Mouse (Mus musculus) hindbrain, embryonic 11.5 days (tissue): ENCODE results near the gene Il34. TPM values are rescaled to one million over a fixed set of nuclear protein-coding genes. Genes with fewer than 3 reads are reported as not detected.

ENCODE experiments used
- ATAC-seq: fragments of 200-750 bp; cut with Nextera tagmentation; 2 replicates; pipeline ENCODE4 v1.8.0; 2017; ENCODE audit warnings: mild to moderate bottlenecking, moderate TSS enrichment, moderate library complexity; ENCODE audit not compliant: low FRiP score
- DNase-seq: peaks from one replicate; pipeline ENCODE4 v3.0.0-alpha.2; 2015; ENCODE audit warnings: low spot score
- H3K27ac ChIP-seq: fragments of 300-500 bp; sonication (generic); 2 replicates; pipeline ENCODE4 v1.5.1; 2014; ENCODE audit warnings: mild to moderate bottlenecking, low read depth, low read length
- H3K27me3 ChIP-seq: fragments of 300-500 bp; sonication (generic); 2 replicates; pipeline ENCODE4 v1.6.1; 2014; ENCODE audit warnings: mild to moderate bottlenecking, low read length, moderate library complexity, mixed read lengths; ENCODE audit not compliant: control insufficient read depth, insufficient read depth
- H3K36me3 ChIP-seq: fragments of 300-500 bp; sonication (generic); 2 replicates; pipeline ENCODE4 v1.6.1; 2014; ENCODE audit warnings: mild to moderate bottlenecking, low read length, moderate library complexity, mixed read lengths; ENCODE audit not compliant: control insufficient read depth, insufficient read depth
- H3K4me1 ChIP-seq: fragments of 300-500 bp; sonication (generic); replicated peaks from 2 replicates; pipeline ENCODE4 v1.6.1; 2014; ENCODE audit warnings: low read length, mixed read lengths; ENCODE audit not compliant: control insufficient read depth, insufficient read depth
- H3K4me2 ChIP-seq: fragments of 300-500 bp; sonication (generic); replicated peaks from 2 replicates; pipeline ENCODE4 v1.6.1; 2014; ENCODE audit warnings: mild to moderate bottlenecking, low read depth, low read length
- H3K4me3 ChIP-seq: fragments of 300-500 bp; sonication (generic); 2 replicates; pipeline ENCODE4 v1.5.1; 2014; ENCODE audit warnings: low read depth, low read length
- H3K9ac ChIP-seq: fragments of 300-500 bp; sonication (generic); 2 replicates; pipeline ENCODE4 v1.6.1; 2014; ENCODE audit warnings: low read depth, low read length
- H3K9me3 ChIP-seq: fragments of 300-500 bp; sonication (generic); 2 replicates; pipeline ENCODE4 v1.6.1; 2016; ENCODE audit warnings: low read length; ENCODE audit not compliant: control insufficient read depth
- WGBS: fragments of 180-500 bp; shearing (Covaris S2); extraction: QIAGEN DNeasy Blood & Tissue Kit; methylation state at CpG from one replicate; pipeline ENCODE4 v1.1.7; 2014; 5-methylcytosine and 5-hydroxymethylcytosine counted together
- polyA plus RNA-seq: library from polyadenylated mRNA; unstranded; fragments of >200 nt; fragmentation: Nextera tagmentation; extraction: Ambion mirVana; gene quantifications from 2 replicates; pipeline ENCODE4 v1.2.1, GENCODE M21; 2014

The Il34 gene
- polyA plus RNA-seq, 1 experiment from 2014 or later, result 0.19 TPM

DNA sequence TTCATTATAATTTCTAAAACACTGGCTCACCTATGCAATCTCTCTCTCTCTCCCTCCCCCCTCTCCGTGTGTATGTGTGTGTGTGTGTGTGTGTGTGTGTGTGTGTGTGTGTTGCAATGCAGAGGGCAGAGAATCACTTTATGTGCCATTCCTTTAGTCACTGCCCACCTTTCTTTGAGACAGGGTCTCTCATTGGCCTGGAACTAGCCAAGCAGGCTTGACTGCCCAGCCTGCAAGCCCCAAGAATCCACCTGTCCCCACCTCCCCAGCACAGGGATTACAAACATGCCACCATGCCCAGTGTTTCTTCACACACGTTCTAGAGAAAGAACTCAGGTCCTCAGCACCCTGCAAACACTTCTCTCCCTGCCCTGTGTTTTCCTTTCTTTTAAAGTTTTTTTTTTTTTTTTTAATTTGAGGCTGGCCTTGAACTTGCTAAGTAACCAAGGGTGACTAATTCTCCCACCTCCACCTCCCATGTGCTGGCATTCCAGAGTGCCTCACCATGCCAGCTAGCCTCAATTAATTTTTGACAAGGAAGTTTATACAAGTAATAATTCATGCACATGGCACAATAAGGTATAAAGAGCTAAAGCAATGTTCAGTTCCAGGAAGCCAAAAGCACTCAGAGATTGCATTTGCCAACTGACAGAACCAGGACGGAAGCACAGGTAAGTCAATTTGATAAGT, 754 bp downstream of the Il34 start:
- ATAC-seq (no peak), DNase-seq (no peak)
- Histone ChIP-seq H3K4me3 (no peak overlapping the region), H3K9me3 (no peaks in the 10 kb centered on the region), H3K27me3 (no peaks in the 10 kb centered on the region), H3K27ac (no peak overlapping the region), H3K36me3 (0 out of 2 replicates have a peak, but pooled peaks cover 5% of the 10 kb centered on the region), H3K4me1 (no peaks in the 10 kb centered on the region), H3K4me2 (no peak overlapping the region), H3K9ac (no peak overlapping the region)
- 69% methylated on average over 3 of the region's 3 CpGs for WGBS

DNA sequence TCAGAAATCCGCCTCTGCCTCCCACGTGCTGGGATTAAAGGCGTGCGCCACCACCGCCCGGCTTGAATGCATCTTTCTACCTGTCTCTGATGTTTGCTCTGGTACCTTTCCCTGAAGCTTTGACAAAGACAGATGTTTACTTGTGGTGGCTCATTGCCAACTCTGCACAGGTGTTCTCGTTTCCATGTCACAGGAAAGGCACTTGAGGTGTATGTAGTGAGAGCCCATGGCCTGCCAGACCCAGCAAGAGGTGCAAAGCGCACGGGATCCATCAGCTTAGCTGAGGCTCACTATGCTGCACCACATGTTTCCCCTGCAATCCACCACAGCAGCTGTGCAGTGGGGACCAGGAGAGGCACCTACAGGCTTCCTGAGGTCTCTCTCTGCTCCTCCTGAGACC, 1.9 kb downstream of the Il34 start:
- H3K4me1 ChIP-seq, result no peaks in the 10 kb centered on the region
- H3K9ac ChIP-seq, result no peak overlapping the region
- no peaks in the 10 kb centered on the region for H3K36me3 ChIP-seq
- DNase-seq, result no peak
- H3K4me2 ChIP-seq, result no peak overlapping the region
- no peaks in the 10 kb centered on the region for H3K9me3 ChIP-seq
- 93% methylated on average over 9 of the region's 9 CpGs for WGBS
- no peak overlapping the region for H3K4me3 ChIP-seq
- no peak overlapping the region for H3K27ac ChIP-seq
- no peak for ATAC-seq
- H3K27me3 ChIP-seq, result no peaks in the 10 kb centered on the region

DNA sequence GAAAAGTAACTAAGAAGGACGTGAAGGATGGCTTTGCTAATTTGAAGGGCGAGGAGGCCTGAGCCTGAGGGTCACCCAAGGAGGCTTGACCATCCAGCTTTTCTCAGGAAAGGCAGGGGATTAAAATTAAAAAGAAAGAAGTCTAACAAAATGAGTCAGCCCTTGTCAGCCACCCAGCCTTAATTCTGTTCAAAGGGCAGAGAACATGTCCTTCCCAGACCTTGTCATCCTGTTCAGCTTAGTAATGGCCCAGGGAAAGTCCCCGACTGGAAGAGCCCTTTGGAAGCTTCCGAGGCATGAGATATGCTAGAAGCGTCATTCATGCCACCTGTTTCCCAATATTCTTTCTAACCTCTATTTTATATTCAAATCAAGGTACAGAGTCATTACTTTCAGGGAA, 2.7 kb downstream of the Il34 start:
- Histone ChIP-seq H3K4me1 (no peaks in the 10 kb centered on the region), H3K27me3 (no peaks in the 10 kb centered on the region), H3K36me3 (no peaks in the 10 kb centered on the region), H3K27ac (no peak overlapping the region), H3K4me2 (no peak overlapping the region), H3K9ac (no peak overlapping the region), H3K4me3 (no peak overlapping the region), H3K9me3 (no peaks in the 10 kb centered on the region)
- no peak for ATAC-seq
- 84% methylated on average over 5 of the region's 5 CpGs for WGBS
- no peak for DNase-seq

DNA sequence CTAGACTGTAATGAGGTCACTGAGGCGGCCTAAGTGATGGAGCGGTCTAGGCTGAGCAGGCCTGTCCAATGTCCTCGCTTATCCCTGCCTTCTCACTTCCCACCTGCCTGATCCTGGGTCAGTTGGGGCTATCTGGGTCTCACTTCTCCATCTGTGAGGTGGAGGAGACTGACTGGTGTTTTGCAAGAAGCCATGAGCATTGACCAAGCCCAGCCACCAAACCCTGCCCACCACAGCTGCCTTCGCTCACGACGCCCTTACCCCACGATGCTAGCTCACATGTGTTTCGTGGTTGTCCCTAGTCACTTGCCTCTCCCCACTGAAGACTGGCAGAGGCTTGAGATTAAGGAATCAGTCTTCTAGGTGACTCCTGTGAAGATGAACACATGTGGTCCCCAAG, 8.6 kb downstream of the Il34 start:
- no peak for DNase-seq
- WGBS, result 94% methylated on average over 8 of the region's 8 CpGs
- Histone ChIP-seq H3K27ac (no peak overlapping the region), H3K27me3 (no peaks in the 10 kb centered on the region), H3K4me3 (no peak overlapping the region), H3K9ac (no peak overlapping the region), H3K9me3 (no peaks in the 10 kb centered on the region), H3K4me2 (no peak overlapping the region), H3K36me3 (no peaks in the 10 kb centered on the region), H3K4me1 (no peaks in the 10 kb centered on the region)
- ATAC-seq, result no peak

DNA sequence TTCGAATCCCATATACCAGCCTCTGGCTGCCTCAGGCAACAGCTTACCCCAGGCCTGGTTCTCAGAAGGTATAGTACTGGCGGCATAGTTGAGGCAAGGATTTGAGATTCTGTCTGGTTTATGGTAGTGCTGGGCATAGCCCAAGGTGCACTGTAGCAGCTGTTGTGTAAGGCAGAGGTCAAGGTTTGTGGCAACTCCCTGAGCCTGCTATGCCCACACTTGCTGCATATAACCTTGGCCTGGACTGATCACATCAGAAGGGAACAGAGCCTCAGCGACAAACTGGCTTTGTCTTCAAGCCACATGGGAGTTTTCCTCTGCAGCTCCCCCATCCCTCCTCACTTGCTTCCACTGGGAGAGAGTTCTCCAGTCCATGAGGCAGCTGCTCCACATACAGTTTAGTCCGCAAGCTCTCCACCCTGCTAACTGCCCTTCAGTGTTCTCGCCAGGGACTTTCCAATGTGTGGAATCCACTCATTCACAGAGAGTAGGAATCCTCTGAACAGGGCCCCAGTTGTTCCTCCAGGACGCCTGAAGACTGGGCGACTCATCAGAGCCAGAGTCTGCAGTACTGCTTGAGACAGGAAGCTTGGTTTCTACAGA, 11.3 kb downstream of the Il34 start:
- Histone ChIP-seq H3K4me2 (no peak overlapping the region), H3K36me3 (no peaks in the 10 kb centered on the region), H3K27ac (no peak overlapping the region), H3K4me1 (no peaks in the 10 kb centered on the region), H3K9ac (no peak overlapping the region), H3K27me3 (no peaks in the 10 kb centered on the region), H3K4me3 (no peak overlapping the region), H3K9me3 (no peaks in the 10 kb centered on the region)
- 89% methylated on average over 7 of the region's 7 CpGs for WGBS
- DNase-seq (no peak), ATAC-seq (no peak)

DNA sequence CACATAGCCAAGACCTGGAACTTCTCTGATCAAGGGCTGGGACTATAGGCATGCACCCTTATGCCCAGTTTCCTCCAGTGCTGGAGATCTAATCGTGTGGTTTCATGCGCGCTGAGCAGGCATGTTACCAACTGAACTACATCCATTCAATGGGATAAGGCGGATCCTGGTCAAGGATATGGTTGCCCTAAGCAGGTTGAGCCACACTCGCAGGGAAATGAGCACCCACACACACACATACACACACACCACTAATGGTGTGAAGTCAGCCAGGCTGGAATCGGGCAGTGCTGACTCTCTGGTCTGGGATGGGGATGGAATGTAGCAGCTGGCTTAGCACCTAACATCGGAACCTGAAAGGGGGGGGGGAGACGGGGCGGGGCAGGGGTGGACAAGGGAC, 11.8 kb downstream of the Il34 start:
- H3K36me3 ChIP-seq, result no peaks in the 10 kb centered on the region
- WGBS, result 94% methylated on average over 9 of the region's 9 CpGs
- no peak overlapping the region for H3K4me2 ChIP-seq
- no peak for DNase-seq
- H3K9ac ChIP-seq, result no peak overlapping the region
- no peak overlapping the region for H3K4me3 ChIP-seq
- no peaks in the 10 kb centered on the region for H3K27me3 ChIP-seq
- H3K4me1 ChIP-seq, result no peaks in the 10 kb centered on the region
- no peaks in the 10 kb centered on the region for H3K9me3 ChIP-seq
- ATAC-seq, result no peak
- no peak overlapping the region for H3K27ac ChIP-seq

DNA sequence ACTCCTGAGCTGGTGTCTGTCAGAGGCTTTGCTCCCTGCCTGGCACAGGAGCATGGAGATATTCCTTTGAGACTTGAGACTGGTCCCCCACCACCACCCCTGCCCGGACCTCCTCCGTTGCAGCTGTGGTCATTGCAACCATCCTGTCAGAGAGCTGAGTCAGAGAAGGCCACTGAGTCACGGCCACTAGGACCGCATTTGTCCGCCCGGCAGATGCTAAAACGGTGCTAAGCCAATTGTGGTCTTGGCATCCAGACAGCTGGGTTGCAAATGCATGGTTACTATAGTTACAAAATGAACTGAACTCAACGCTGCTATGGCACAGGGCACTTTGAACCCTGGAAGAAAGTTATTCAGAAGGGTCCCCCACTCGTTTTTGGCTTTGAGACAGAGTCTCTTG, 12.2 kb downstream of the Il34 start:
- Histone ChIP-seq H3K36me3 (no peaks in the 10 kb centered on the region), H3K4me2 (no peak overlapping the region), H3K27me3 (no peaks in the 10 kb centered on the region), H3K27ac (no peak overlapping the region), H3K4me3 (no peak overlapping the region), H3K9me3 (no peaks in the 10 kb centered on the region), H3K4me1 (no peaks in the 10 kb centered on the region), H3K9ac (no peak overlapping the region)
- DNase-seq, result no peak
- no peak for ATAC-seq
- WGBS, result 84% methylated on average over 9 of the region's 9 CpGs

- H3K4me3 ChIP-seq, result no peak overlapping the region
These were observed 13.0 kb downstream of the Il34 start for GRCm38 (mm10) chr8:110792574-110793200.

DNA sequence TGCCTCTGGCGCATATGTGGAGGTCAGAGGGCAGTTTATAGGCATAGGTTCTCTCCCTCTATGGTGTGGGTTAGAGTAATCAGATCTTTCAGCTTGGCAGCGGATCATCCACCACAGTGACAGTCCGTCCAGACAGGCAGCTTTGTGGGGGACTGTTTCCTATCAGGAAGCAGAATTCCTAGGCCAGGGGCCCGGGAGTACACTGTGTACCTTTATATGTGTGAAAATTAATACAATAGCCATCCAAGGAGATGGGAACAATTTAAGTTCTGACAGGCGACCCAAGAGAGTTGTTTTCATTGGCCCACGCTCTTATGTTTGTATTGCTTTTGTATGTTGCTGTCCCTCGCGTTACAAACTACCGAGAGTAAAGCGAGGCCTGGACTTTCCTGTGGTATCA, 14.6 kb downstream of the Il34 start:
- 86% methylated on average over 10 of the region's 10 CpGs for WGBS
- Histone ChIP-seq H3K27ac (no peak overlapping the region), H3K9me3 (no peaks in the 10 kb centered on the region), H3K9ac (no peak overlapping the region), H3K36me3 (no peaks in the 10 kb centered on the region), H3K4me1 (no peaks in the 10 kb centered on the region), H3K27me3 (no peaks in the 10 kb centered on the region), H3K4me3 (no peak overlapping the region), H3K4me2 (no peak overlapping the region)
- DNase-seq (no peak), ATAC-seq (no peak)

More at GRCm38 (mm10) chr8:110792574-110793200, 13.0 kb downstream of the Il34 start:
- H3K9me3 ChIP-seq, result no peaks in the 10 kb centered on the region
- ATAC-seq, result no peak
- DNase-seq, result no peak
- H3K27ac ChIP-seq, result no peak overlapping the region
- no peaks in the 10 kb centered on the region for H3K36me3 ChIP-seq
- H3K9ac ChIP-seq, result no peak overlapping the region
- WGBS, result 75% methylated on average over 11 of the region's 11 CpGs
- no peak overlapping the region for H3K4me2 ChIP-seq
- no peaks in the 10 kb centered on the region for H3K27me3 ChIP-seq
- H3K4me1 ChIP-seq, result no peaks in the 10 kb centered on the region
